Mouse (Mus musculus) liver, postnatal 0 days (tissue): ENCODE results near the gene Crx.

Experiments
- CTCF ChIP-seq: sonication (generic); IDR thresholded peaks from 2 replicates; pipeline ENCODE4 v1.5.1; 2016; ENCODE audit warnings: antibody characterized with exemption, low read depth
- EP300 ChIP-seq: IDR thresholded peaks from 2 replicates; pipeline ENCODE4 v1.6.1; 2016; ENCODE audit warnings: antibody characterized with exemption, low read depth, mild to moderate bottlenecking

GRCm38 (mm10) chr7:15920645-15921190, 41.0 kb upstream of the Crx start:
- TF ChIP-seq CTCF (no peak), EP300 (no peak)
